Comparison of ENCODE assay signal across 30 mouse cellular contexts in the genomic region with DNA sequence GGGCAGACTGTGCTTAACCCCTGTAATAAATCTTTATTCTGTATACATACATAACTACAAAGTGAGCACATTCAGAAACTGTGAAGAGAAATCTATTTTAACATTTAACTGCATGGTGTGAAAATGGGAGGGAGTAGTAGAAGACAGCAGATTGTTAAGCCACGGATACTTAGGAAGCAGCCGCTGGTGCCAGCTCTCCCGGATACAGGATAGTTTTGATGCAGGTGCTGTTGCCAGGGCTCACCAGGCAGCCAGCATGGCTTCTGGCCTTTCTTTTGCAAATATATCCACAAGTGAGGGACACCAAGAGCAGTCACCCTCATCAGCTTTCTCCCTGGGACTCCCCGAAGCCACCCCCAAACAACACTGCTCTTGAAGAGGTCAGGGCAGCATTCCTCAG. TPM values are rescaled to one million over a fixed set of nuclear protein-coding genes. Genes with fewer than 3 reads are reported as not detected.
DNase-seq lines count a peak whose midpoint lies in the region; ATAC-seq and TF ChIP-seq lines count a peak whose summit lies in the region.
"Had no signal": no experiment of that assay in that cellular context is flagged by ENCODE, and none has a peak within 500 bp of the region (broad histone marks: within the 10 kb centered on the region; RNA-seq: fewer than 3 reads in every experiment).

No protein-coding gene starts in this region.

- no peak for DNase-seq in forebrain, postnatal 0 days
- no peak for DNase-seq in forebrain, embryonic 10.5 days (ENCODE audit: extremely low spot score, low spot score)
- peak; percentile 4 for DNase-seq in R1 (ENCODE audit: low read depth, low spot score)
- peak; percentile 67 to 74 for DNase-seq in cerebellum, adult 18-20 months
- peak; percentile 47 to 75 for DNase-seq in cerebellum, postnatal 14 days
- DNase-seq in midbrain, embryonic 14.5 days, result no peak
- DNase-seq in layer of hippocampus, postnatal 14 days (ENCODE audit: low spot score in 2 of 2), result no peak
- no peak for DNase-seq in adrenal gland, adult (ENCODE audit: inconsistent age in 2 of 2, low spot score in 1 of 2)
- DNase-seq: adrenal gland, adult 2 months; embryo, embryonic 11 days; gastrocnemius, postnatal 36 days; heart, adult 2 months; heart, postnatal 14 days; kidney, adult 9 months; kidney, postnatal 14 days; liver; lung, postnatal 36 days had no signal

- 24% methylated on average over 4 of the region's 4 CpGs for WGBS in forebrain, postnatal 0 days
- 39% methylated on average over 4 of the region's 4 CpGs for WGBS in forebrain, embryonic 10.5 days
- 17% methylated on average over 4 of the region's 4 CpGs for WGBS in midbrain, embryonic 14.5 days

- no peak overlapping the region for H3K27ac ChIP-seq in forebrain, postnatal 0 days (ENCODE audit: low read depth, low read length)
- no peak overlapping the region for H3K27ac ChIP-seq in forebrain, embryonic 10.5 days
- no peak overlapping the region for H3K27ac ChIP-seq in midbrain, embryonic 14.5 days (replicated peaks; ENCODE audit: low read depth, low read length)
- H3K27ac ChIP-seq: heart, adult 2 months; heart, embryonic 13.5 days; hindbrain, postnatal 0 days; layer of hippocampus, adult 2 months; left cerebral cortex, adult 2 months; limb, embryonic 10.5 days; liver, embryonic 15.5 days; lung, embryonic 15.5 days; neural tube, embryonic 13.5 days; stomach, postnatal 0 days had no signal

- no peak for TF ChIP-seq CTCF in forebrain, postnatal 0 days (IDR thresholded peaks at IDR 0.05; ENCODE audit: low read depth)

- H3K4me2 ChIP-seq in forebrain, postnatal 0 days (ENCODE audit: low read depth), result no peak overlapping the region
- H3K4me2 ChIP-seq in midbrain, embryonic 14.5 days (ENCODE audit: low read length), result no peak overlapping the region
- H3K4me2 ChIP-seq: heart, embryonic 13.5 days; liver, embryonic 15.5 days; lung, embryonic 15.5 days; neural tube, embryonic 13.5 days had no signal

- no peaks in the 10 kb centered on the region for H3K9me3 ChIP-seq in forebrain, postnatal 0 days (ENCODE audit: low read length)
- no peaks in the 10 kb centered on the region for H3K9me3 ChIP-seq in forebrain, embryonic 10.5 days
- no peaks in the 10 kb centered on the region for H3K9me3 ChIP-seq in midbrain, embryonic 14.5 days (ENCODE audit: control insufficient read depth, low read length)
- H3K9me3 ChIP-seq: heart, embryonic 13.5 days; limb, embryonic 10.5 days; liver, embryonic 15.5 days; lung, embryonic 15.5 days; neural tube, embryonic 13.5 days had no signal

- no peak overlapping the region for H3K9ac ChIP-seq in forebrain, postnatal 0 days
- H3K9ac ChIP-seq in midbrain, embryonic 14.5 days (replicated peaks; ENCODE audit: low read length), result no peak overlapping the region
- H3K9ac ChIP-seq: heart, embryonic 13.5 days; liver, embryonic 15.5 days; lung, embryonic 15.5 days; neural tube, embryonic 13.5 days had no signal

- no peaks in the 10 kb centered on the region for H3K4me1 ChIP-seq in forebrain, postnatal 0 days (ENCODE audit: insufficient read depth)
- H3K4me1 ChIP-seq in forebrain, embryonic 10.5 days, result peaks cover 66% of the 10 kb centered on the region
- H3K4me1 ChIP-seq in midbrain, embryonic 14.5 days (ENCODE audit: control insufficient read depth, insufficient read depth, low read length), result peaks cover 14% of the 10 kb centered on the region; the same call in 1 of the 2 replicates

- ATAC-seq in forebrain, postnatal 0 days, result peak; percentile 40; the same call in 1 of the 2 replicates
- no peak for ATAC-seq in midbrain, embryonic 14.5 days (ENCODE audit: low FRiP score, low TSS enrichment)
- ATAC-seq: forebrain, embryonic 14.5 days; hindbrain, postnatal 0 days; intestine, embryonic 16.5 days; midbrain, embryonic 16.5 days had no signal

- H3K4me3 ChIP-seq in forebrain, postnatal 0 days (ENCODE audit: low read depth, low read length), result no peak overlapping the region
- H3K4me3 ChIP-seq in forebrain, embryonic 10.5 days, result no peak overlapping the region
- H3K4me3 ChIP-seq in midbrain, embryonic 14.5 days (replicated peaks; ENCODE audit: low read depth, low read length), result no peak overlapping the region
- H3K4me3 ChIP-seq: heart, adult 2 months; heart, embryonic 13.5 days; layer of hippocampus, adult 2 months; left cerebral cortex, adult 2 months; limb, embryonic 10.5 days; liver, embryonic 15.5 days; lung, embryonic 15.5 days; myocyte; neural tube, embryonic 13.5 days had no signal

- no peaks in the 10 kb centered on the region for H3K36me3 ChIP-seq in forebrain, postnatal 0 days (ENCODE audit: insufficient read depth)
- H3K36me3 ChIP-seq in forebrain, embryonic 10.5 days (replicated peaks), result no peaks in the 10 kb centered on the region
- H3K36me3 ChIP-seq in midbrain, embryonic 14.5 days (ENCODE audit: control insufficient read depth, insufficient read depth, low read length), result no peaks in the 10 kb centered on the region
- H3K36me3 ChIP-seq: heart, embryonic 13.5 days; limb, embryonic 10.5 days; liver, embryonic 15.5 days; lung, embryonic 15.5 days; neural tube, embryonic 13.5 days had no signal

- no peaks in the 10 kb centered on the region for H3K27me3 ChIP-seq in forebrain, postnatal 0 days (ENCODE audit: insufficient read depth, low read length)
- peaks cover 73% of the 10 kb centered on the region for H3K27me3 ChIP-seq in forebrain, embryonic 10.5 days (ENCODE audit: poor library complexity, severe bottlenecking)
- H3K27me3 ChIP-seq in midbrain, embryonic 14.5 days (ENCODE audit: control insufficient read depth, insufficient read depth, low read length), result no peaks in the 10 kb centered on the region; the same call in 1 of the 2 replicates
- H3K27me3 ChIP-seq: liver, embryonic 15.5 days; lung, embryonic 15.5 days; neural tube, embryonic 13.5 days had no signal

RNA-seq across cellular contexts. Expression of gene Fzd7, which starts 13.1 kb away (rescaled TPM):
- total RNA-seq in forebrain, postnatal 0 days (2014; rRNA removed), result 8.6 and 13.9 TPM in 2 replicates
- polyA plus RNA-seq in forebrain, postnatal 0 days (2015; fragmentation: Nextera tagmentation; extraction: Ambion mirVana), result 1.5 and 1.9 TPM in 2 replicates
- 9.4 and 9.6 TPM in 2 replicates for polyA plus RNA-seq in forebrain, embryonic 10.5 days (2016; fragmentation: Nextera tagmentation; extraction: Ambion mirVana)
- polyA plus RNA-seq in midbrain, embryonic 14.5 days (2014; fragmentation: Nextera tagmentation; extraction: Ambion mirVana), result 4.2 TPM in 2 replicates
- 1 to 10 TPM; 4.7 to 7.0 TPM for total RNA-seq in layer of hippocampus, postnatal 14 days (2021)

RNA-seq across cellular contexts. Expression of gene Gm973, which starts 46.9 kb away (rescaled TPM):
- total RNA-seq in forebrain, postnatal 0 days (2014; rRNA removed), result 5.4 and 11.2 TPM in 2 replicates
- polyA plus RNA-seq in forebrain, postnatal 0 days (2015; fragmentation: Nextera tagmentation; extraction: Ambion mirVana), result 6.5 and 13.8 TPM in 2 replicates
- 0.76 and 1.3 TPM in 2 replicates for polyA plus RNA-seq in forebrain, embryonic 10.5 days (2016; fragmentation: Nextera tagmentation; extraction: Ambion mirVana)
- 7.9 and 10.3 TPM in 2 replicates for polyA plus RNA-seq in midbrain, embryonic 14.5 days (2014; fragmentation: Nextera tagmentation; extraction: Ambion mirVana)
- 10 to 100 TPM; 10.2 to 11.5 TPM for total RNA-seq in layer of hippocampus, postnatal 14 days (2021)
- polyA plus RNA-seq: liver, embryonic 15.5 days; myocyte had no signal

Comparison
In these comparisons a context has a peak if more than half of its experiments do, and no peak if none do; other contexts are left out.
1. DNase-seq: peak in R1 (single experiment), cerebellum, adult 18-20 months (2 of 2) and cerebellum, postnatal 14 days (2 of 2); none in forebrain, postnatal 0 days (single experiment), forebrain, embryonic 10.5 days (single experiment), midbrain, embryonic 14.5 days (single experiment), layer of hippocampus, postnatal 14 days (0 of 2) and adrenal gland, adult (0 of 2).